In genomic region chr12:109402226-109402625, GRCm38 (mm10) we compare ENCODE assay signal across 8 mouse cellular contexts. TPM values are rescaled to one million over a fixed set of nuclear protein-coding genes. Genes with fewer than 3 reads are reported as not detected.
A peak's percentile ranks its signal among the peaks of the same experiment; 100 is the strongest.
DNase-seq lines count a peak whose midpoint lies in the region; ATAC-seq and TF ChIP-seq lines count a peak whose summit lies in the region.

No protein-coding gene starts in this region.

- ATAC-seq in lung, embryonic 15.5 days (ENCODE audit: borderline replicate concordance, extremely low read depth, low FRiP score, low TSS enrichment): peak; percentile 77
- ATAC-seq in intestine, embryonic 14.5 days (replicated peaks; ENCODE audit: low FRiP score, low TSS enrichment, low read depth): peak; percentile 79
- ATAC-seq in neural tube, embryonic 15.5 days (ENCODE audit: low FRiP score): peak; percentile 35; the same call in 1 of the 2 replicates
- no peak for ATAC-seq in forebrain, embryonic 12.5 days (ENCODE audit: low FRiP score)

- no peak for TF ChIP-seq CTCF in lung, adult 2 months (IDR thresholded peaks at IDR 0.05; ENCODE audit: insufficient read depth, low read length)

- H3K9ac ChIP-seq in lung, embryonic 15.5 days: no peak overlapping the region
- no peak overlapping the region for H3K9ac ChIP-seq in intestine, embryonic 14.5 days (ENCODE audit: low read length)
- no peak overlapping the region; the same call in 1 of the 2 replicates for H3K9ac ChIP-seq in neural tube, embryonic 15.5 days (replicated peaks)
- H3K9ac ChIP-seq in forebrain, embryonic 12.5 days: no peak overlapping the region

- no peak for TF ChIP-seq POLR2A in lung, adult 2 months (IDR thresholded peaks at IDR 0.05; ENCODE audit: borderline replicate concordance, extremely low read depth, low read depth, low read length)

- no peak overlapping the region for H3K4me3 ChIP-seq in lung, embryonic 15.5 days
- H3K4me3 ChIP-seq in lung, adult 2 months (replicated peaks; ENCODE audit: extremely low read depth, low read depth, low read length): no peak overlapping the region
- H3K4me3 ChIP-seq in intestine, embryonic 14.5 days (ENCODE audit: low read depth, low read length): no peak overlapping the region
- H3K4me3 ChIP-seq in neural tube, embryonic 15.5 days (replicated peaks): no peak overlapping the region
- no peak overlapping the region for H3K4me3 ChIP-seq in forebrain, embryonic 12.5 days (replicated peaks)

- 0% methylated on average over 9 of the region's 9 CpGs for WGBS in lung, embryonic 15.5 days
- 21% methylated on average over 9 of the region's 9 CpGs for WGBS in lung, adult 2 months
- WGBS in intestine, embryonic 14.5 days: 8% methylated on average over 9 of the region's 9 CpGs
- 9% methylated on average over 9 of the region's 9 CpGs for WGBS in neural tube, embryonic 15.5 days
- 44% methylated on average over 9 of the region's 9 CpGs for WGBS in forebrain, embryonic 12.5 days

- peaks cover 58% of the 10 kb centered on the region for H3K4me1 ChIP-seq in lung, embryonic 15.5 days
- H3K4me1 ChIP-seq in lung, adult 2 months (ENCODE audit: control insufficient read depth, insufficient read depth, low read length): no peaks in the 10 kb centered on the region
- peaks cover 58% of the 10 kb centered on the region for H3K4me1 ChIP-seq in intestine, embryonic 14.5 days (replicated peaks; ENCODE audit: control insufficient read depth, insufficient read depth, low read length)
- H3K4me1 ChIP-seq in neural tube, embryonic 15.5 days: peaks cover 55% of the 10 kb centered on the region
- peaks cover 34% of the 10 kb centered on the region for H3K4me1 ChIP-seq in forebrain, embryonic 12.5 days

- no peaks in the 10 kb centered on the region for H3K9me3 ChIP-seq in lung, embryonic 15.5 days
- no peaks in the 10 kb centered on the region for H3K9me3 ChIP-seq in intestine, embryonic 14.5 days (ENCODE audit: control insufficient read depth, low read length)
- no peaks in the 10 kb centered on the region for H3K9me3 ChIP-seq in neural tube, embryonic 15.5 days (replicated peaks)
- H3K9me3 ChIP-seq in forebrain, embryonic 12.5 days: no peaks in the 10 kb centered on the region

- no peaks in the 10 kb centered on the region for H3K36me3 ChIP-seq in lung, embryonic 15.5 days
- H3K36me3 ChIP-seq in intestine, embryonic 14.5 days (ENCODE audit: control insufficient read depth, insufficient read depth, low read length): no peaks in the 10 kb centered on the region
- H3K36me3 ChIP-seq in neural tube, embryonic 15.5 days: no peaks in the 10 kb centered on the region
- H3K36me3 ChIP-seq in forebrain, embryonic 12.5 days (replicated peaks): no peaks in the 10 kb centered on the region

- H3K27ac ChIP-seq in lung, embryonic 15.5 days: peak overlapping the region; percentile 81
- peak overlapping the region; percentile 91 for H3K27ac ChIP-seq in intestine, embryonic 14.5 days (ENCODE audit: low read depth)
- H3K27ac ChIP-seq in neural tube, embryonic 15.5 days (replicated peaks): peak overlapping the region; percentile 45
- no peak overlapping the region for H3K27ac ChIP-seq in forebrain, embryonic 12.5 days

- DNase-seq in lung, adult 2 months: no peak
- DNase-seq in gastrocnemius, postnatal 25 days: peak; percentile 39
- peak; percentile 82 for DNase-seq in intestine, embryonic 14.5 days (ENCODE audit: low spot score)
- no peak for DNase-seq in frontal cortex, postnatal 36 days (ENCODE audit: low spot score in 2 of 2)
- DNase-seq in frontal cortex, postnatal 25 days (ENCODE audit: low spot score in 2 of 2): no peak

- no peaks in the 10 kb centered on the region for H3K27me3 ChIP-seq in lung, embryonic 15.5 days
- no peaks in the 10 kb centered on the region for H3K27me3 ChIP-seq in intestine, embryonic 14.5 days (replicated peaks; ENCODE audit: control insufficient read depth, insufficient read depth, low read length)
- 0 out of 2 replicates have a peak, but pooled peaks cover 2% of the 10 kb centered on the region for H3K27me3 ChIP-seq in neural tube, embryonic 15.5 days (replicated peaks)
- H3K27me3 ChIP-seq in forebrain, embryonic 12.5 days: peaks cover 7% of the 10 kb centered on the region

- no peak overlapping the region for H3K4me2 ChIP-seq in lung, embryonic 15.5 days
- H3K4me2 ChIP-seq in intestine, embryonic 14.5 days (ENCODE audit: low read length): no peak overlapping the region
- no peak overlapping the region for H3K4me2 ChIP-seq in neural tube, embryonic 15.5 days
- no peak overlapping the region for H3K4me2 ChIP-seq in forebrain, embryonic 12.5 days

RNA-seq across cellular contexts. Expression of gene Dlk1, which starts 50.4 kb away (rescaled TPM):
- polyA plus RNA-seq in lung, embryonic 15.5 days (2015; fragmentation: Nextera tagmentation; extraction: Ambion mirVana): 525 and 559 TPM in 2 replicates
- polyA plus RNA-seq in lung, adult 2 months (2012; rRNA removed): 0.42 and 0.44 TPM in 2 replicates
- total RNA-seq in gastrocnemius, postnatal 25 days (2021): 10 to 100 TPM in 1 of 2 experiments, 1 to 10 TPM in 1; 9.4 to 12.8 TPM
- 398 and 437 TPM in 2 replicates for polyA plus RNA-seq in intestine, embryonic 14.5 days (2014; fragmentation: Nextera tagmentation; extraction: Ambion mirVana)
- 96.8 and 132 TPM in 2 replicates for polyA plus RNA-seq in neural tube, embryonic 15.5 days (2015; fragmentation: Nextera tagmentation; extraction: Ambion mirVana)
- 143 and 148 TPM in 2 replicates for polyA plus RNA-seq in forebrain, embryonic 12.5 days (2016; fragmentation: Nextera tagmentation; extraction: Ambion mirVana)

Comparison
In these comparisons a context has a peak if more than half of its experiments do, and no peak if none do; other contexts are left out.
1. RNA of gene Dlk1, which starts 50.4 kb away (polyA plus RNA-seq): 525 to 559 TPM in lung, embryonic 15.5 days, 398 to 437 TPM in intestine, embryonic 14.5 days, 143 to 148 TPM in forebrain, embryonic 12.5 days and 96.8 to 132 TPM in neural tube, embryonic 15.5 days; 0.42 to 0.44 TPM in lung, adult 2 months; every median in the first group is over 10 times any median in the second.
2. DNase-seq: peak in gastrocnemius, postnatal 25 days (single experiment) and intestine, embryonic 14.5 days (single experiment); none in lung, adult 2 months (single experiment), frontal cortex, postnatal 36 days (0 of 2) and frontal cortex, postnatal 25 days (0 of 2).